Mouse (Mus musculus): ENCODE data around the gene Atg7. TPM values are rescaled to one million over a fixed set of nuclear protein-coding genes. Genes with fewer than 3 reads are reported as not detected.

Gene Atg7
- total and polyA plus RNA-seq, 2 experiments, result 18.8 to 31.7 TPM

DNA sequence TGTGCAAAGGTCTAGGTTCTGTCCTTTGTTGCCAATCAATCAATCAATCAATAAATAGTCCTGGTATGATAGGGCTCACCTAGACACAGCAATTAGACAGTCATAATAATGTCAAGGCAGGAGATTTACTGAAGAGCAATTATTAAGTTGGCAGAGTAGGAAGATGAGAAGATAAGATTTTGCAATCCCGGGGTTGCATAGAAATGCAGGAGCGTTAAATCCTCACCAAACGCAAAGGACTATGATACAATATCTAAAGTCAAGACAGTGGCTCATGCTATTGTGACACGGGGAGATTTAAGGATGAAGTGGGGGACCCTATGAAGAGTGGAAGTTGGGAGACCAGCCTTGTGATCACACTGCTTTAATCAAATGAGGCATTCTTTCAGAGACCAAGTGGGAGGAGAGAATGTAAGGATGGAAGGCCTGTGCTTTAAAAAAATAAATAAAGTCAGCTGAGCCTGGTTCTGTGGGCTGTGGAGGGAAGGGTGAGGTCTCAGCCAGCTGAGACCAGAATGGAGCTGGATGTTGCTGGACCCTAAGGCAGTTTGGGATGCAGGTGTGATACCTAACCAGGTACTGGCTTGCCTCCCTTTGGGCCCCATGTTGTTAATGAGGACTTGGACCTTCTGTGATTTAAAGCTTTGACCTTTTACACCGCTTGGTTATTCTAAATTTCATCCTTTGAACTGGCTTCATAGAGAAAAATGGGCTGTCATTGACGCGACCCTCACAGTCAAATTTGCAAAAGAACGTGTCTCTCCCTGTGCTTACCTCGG lies 187.0 kb downstream of the Atg7 start:
- no peak for TF ChIP-seq POLR2A (IDR thresholded peaks at IDR 0.05; ENCODE audit: extremely low read depth, insufficient read depth, low read length)
- TF ChIP-seq CTCF (IDR thresholded peaks at IDR 0.05; ENCODE audit: low read depth, low read length), result no peak
- Histone ChIP-seq H3K27me3 (ENCODE audit: control insufficient read depth, insufficient read depth, low read length) (no peaks in the 10 kb centered on the region), H3K36me3 (ENCODE audit: control insufficient read depth, insufficient read depth, low read length) (no peaks in the 10 kb centered on the region), H3K4me3 (ENCODE audit: insufficient read depth, low read depth, low read length) (no peak overlapping the region), H3K79me2 (ENCODE audit: control insufficient read depth, insufficient read depth, low read length) (no peaks in the 10 kb centered on the region), H3K27ac (replicated peaks; ENCODE audit: insufficient read depth, low read depth, low read length) (no peak overlapping the region), H3K9ac (ENCODE audit: low read depth, low read length) (no peak overlapping the region), H3K4me1 (ENCODE audit: control insufficient read depth, insufficient read depth, low read length) (peaks cover 9% of the 10 kb centered on the region; the same call in 1 of the 2 replicates)
- peak; percentile 20 for DNase-seq (ENCODE audit: extremely low read depth, low read depth, low spot score)
- WGBS, result 73% methylated on average over 9 of the region's 9 CpGs

DNA sequence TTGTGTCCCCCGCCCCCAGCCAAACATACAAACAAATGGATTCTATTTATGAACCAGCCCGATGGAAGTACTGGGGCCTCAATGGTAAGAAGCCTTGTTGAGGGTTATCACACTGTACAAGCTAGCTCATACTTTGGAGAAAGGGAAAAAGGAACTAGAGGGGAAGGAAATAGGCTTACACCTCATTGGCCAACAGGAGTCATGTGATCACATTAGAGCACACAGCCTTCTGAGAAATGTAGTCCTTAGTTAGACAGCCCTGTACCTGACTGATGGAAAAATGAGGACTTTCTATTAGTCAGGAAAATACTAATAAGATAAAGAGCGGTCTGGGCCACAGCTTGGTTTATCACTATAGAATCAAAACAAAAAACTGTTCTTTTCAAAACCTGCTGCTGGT lies 188.9 kb downstream of the Atg7 start:
- no peaks in the 10 kb centered on the region for H3K27me3 ChIP-seq (ENCODE audit: control insufficient read depth, insufficient read depth, low read length)
- 91% methylated on average over 3 of the region's 3 CpGs for WGBS
- no peak overlapping the region for H3K27ac ChIP-seq (replicated peaks; ENCODE audit: insufficient read depth, low read depth, low read length)
- no peaks in the 10 kb centered on the region for H3K36me3 ChIP-seq (ENCODE audit: control insufficient read depth, insufficient read depth, low read length)
- no peaks in the 10 kb centered on the region for H3K79me2 ChIP-seq (ENCODE audit: control insufficient read depth, insufficient read depth, low read length)
- no peak for DNase-seq (ENCODE audit: extremely low read depth, low read depth, low spot score)
- H3K4me1 ChIP-seq (ENCODE audit: control insufficient read depth, insufficient read depth, low read length), result peaks cover 9% of the 10 kb centered on the region; the same call in 1 of the 2 replicates
- TF ChIP-seq POLR2A (IDR thresholded peaks at IDR 0.05; ENCODE audit: extremely low read depth, insufficient read depth, low read length) (no peak), CTCF (IDR thresholded peaks at IDR 0.05; ENCODE audit: low read depth, low read length) (no peak)
- H3K4me3 ChIP-seq (ENCODE audit: insufficient read depth, low read depth, low read length), result no peak overlapping the region
- H3K9ac ChIP-seq (ENCODE audit: low read depth, low read length), result no peak overlapping the region

DNA sequence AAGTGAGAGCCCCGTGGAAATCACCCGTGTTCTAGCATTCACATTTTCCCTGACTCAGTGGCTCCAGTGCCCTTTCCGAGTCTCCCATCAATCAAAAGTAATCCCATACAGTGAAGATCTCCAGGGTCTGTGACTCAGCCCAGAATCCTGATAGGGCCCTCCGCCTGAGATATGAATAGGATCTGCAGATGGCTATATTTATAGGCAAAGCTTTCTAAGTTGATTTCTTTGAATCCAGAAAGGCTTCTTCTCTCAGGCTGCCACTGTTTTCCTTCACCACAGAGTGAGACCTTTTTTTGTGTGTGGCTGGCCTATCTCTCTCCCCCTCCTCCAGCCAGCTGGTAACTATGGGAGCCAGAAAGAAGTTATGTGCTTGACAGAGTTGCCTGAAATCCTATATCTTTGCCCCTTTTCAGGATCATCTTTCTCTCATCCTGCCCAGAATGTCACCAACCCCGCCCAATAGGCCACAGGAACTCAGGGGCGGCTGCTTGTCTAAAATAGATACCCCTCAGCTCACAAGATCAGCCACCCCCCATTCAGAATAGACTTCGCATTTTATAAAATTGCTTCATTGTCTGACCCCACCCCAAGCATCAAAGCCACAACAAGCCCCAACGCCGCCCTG lies 190.3 kb downstream of the Atg7 start:
- no peaks in the 10 kb centered on the region for H3K36me3 ChIP-seq (ENCODE audit: control insufficient read depth, insufficient read depth, low read length)
- no peak overlapping the region for H3K9ac ChIP-seq (ENCODE audit: low read depth, low read length)
- no peaks in the 10 kb centered on the region for H3K27me3 ChIP-seq (ENCODE audit: control insufficient read depth, insufficient read depth, low read length)
- H3K27ac ChIP-seq (replicated peaks; ENCODE audit: insufficient read depth, low read depth, low read length), result peak overlapping the region; percentile 23; the same call in 1 of the 2 replicates
- no peak for DNase-seq (ENCODE audit: extremely low read depth, low read depth, low spot score)
- H3K4me1 ChIP-seq (ENCODE audit: control insufficient read depth, insufficient read depth, low read length), result peaks cover 9% of the 10 kb centered on the region; the same call in 1 of the 2 replicates
- no peak overlapping the region for H3K4me3 ChIP-seq (ENCODE audit: insufficient read depth, low read depth, low read length)
- no peaks in the 10 kb centered on the region for H3K79me2 ChIP-seq (ENCODE audit: control insufficient read depth, insufficient read depth, low read length)
- WGBS, result 84% methylated on average over 9 of the region's 9 CpGs
- TF ChIP-seq POLR2A (IDR thresholded peaks at IDR 0.05; ENCODE audit: extremely low read depth, insufficient read depth, low read length), result no peak
- TF ChIP-seq CTCF (IDR thresholded peaks at IDR 0.05; ENCODE audit: low read depth, low read length), result no peak

DNA sequence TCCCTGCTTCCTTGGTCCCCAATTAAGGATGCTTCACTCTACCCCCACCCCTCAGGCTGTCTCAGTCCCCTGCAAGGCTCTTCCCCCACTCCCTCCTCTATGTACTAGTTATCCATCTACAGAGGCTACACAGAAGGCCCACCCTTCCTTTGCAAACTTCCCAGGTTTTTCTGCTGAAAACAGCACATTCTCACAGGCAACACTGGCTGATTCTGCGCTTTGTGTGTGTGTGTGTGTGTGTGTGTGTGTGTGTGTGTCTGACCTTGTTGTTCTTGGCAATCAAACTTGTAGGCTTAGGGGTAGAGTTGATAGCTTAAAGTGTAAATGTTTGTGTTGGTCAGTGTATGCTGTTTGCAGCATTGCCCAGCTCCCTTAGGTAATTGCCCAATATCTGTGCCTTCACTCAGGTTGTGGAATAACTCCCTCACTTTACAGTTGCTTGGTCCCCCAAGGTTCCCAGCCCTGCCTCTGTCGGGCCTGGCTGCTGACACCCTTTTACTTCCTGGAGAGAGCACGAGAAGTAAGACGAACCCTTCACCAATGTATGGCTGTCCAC lies 191.0 kb downstream of the Atg7 start:
- Histone ChIP-seq H3K36me3 (ENCODE audit: control insufficient read depth, insufficient read depth, low read length) (no peaks in the 10 kb centered on the region), H3K79me2 (ENCODE audit: control insufficient read depth, insufficient read depth, low read length) (no peaks in the 10 kb centered on the region), H3K4me3 (ENCODE audit: insufficient read depth, low read depth, low read length) (no peak overlapping the region), H3K4me1 (ENCODE audit: control insufficient read depth, insufficient read depth, low read length) (peaks cover 9% of the 10 kb centered on the region; the same call in 1 of the 2 replicates), H3K9ac (ENCODE audit: low read depth, low read length) (no peak overlapping the region), H3K27ac (replicated peaks; ENCODE audit: insufficient read depth, low read depth, low read length) (peak overlapping the region; percentile 23; the same call in 1 of the 2 replicates), H3K27me3 (ENCODE audit: control insufficient read depth, insufficient read depth, low read length) (no peaks in the 10 kb centered on the region)
- no peak for TF ChIP-seq CTCF (IDR thresholded peaks at IDR 0.05; ENCODE audit: low read depth, low read length)
- no peak for TF ChIP-seq POLR2A (IDR thresholded peaks at IDR 0.05; ENCODE audit: extremely low read depth, insufficient read depth, low read length)
- WGBS, result 28% methylated on average over 4 of the region's 4 CpGs
- DNase-seq (ENCODE audit: extremely low read depth, low read depth, low spot score), result peak; percentile 76

DNA sequence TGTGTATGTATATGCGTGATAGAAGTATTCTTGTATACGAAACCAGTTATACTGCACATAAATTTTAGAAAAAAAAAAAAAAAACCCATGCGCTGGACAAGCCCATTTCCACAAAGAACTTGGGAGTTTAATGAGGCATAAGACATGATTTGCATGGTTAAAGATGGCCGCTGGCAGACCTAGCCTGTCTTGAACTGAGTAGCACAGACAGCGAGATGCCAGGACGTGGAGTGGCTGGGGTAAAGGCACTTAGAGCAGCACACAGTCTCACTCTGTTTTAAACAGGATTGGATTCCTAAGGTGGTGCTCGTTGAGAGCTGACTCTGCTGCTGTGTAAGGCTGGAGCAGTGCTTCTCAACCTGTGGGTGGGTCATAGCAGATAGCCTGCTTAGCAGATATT lies 192.4 kb downstream of the Atg7 start:
- Histone ChIP-seq H3K4me1 (ENCODE audit: control insufficient read depth, insufficient read depth, low read length) (peaks cover 9% of the 10 kb centered on the region; the same call in 1 of the 2 replicates), H3K79me2 (ENCODE audit: control insufficient read depth, insufficient read depth, low read length) (no peaks in the 10 kb centered on the region), H3K27me3 (ENCODE audit: control insufficient read depth, insufficient read depth, low read length) (no peaks in the 10 kb centered on the region), H3K27ac (replicated peaks; ENCODE audit: insufficient read depth, low read depth, low read length) (no peak overlapping the region), H3K4me3 (ENCODE audit: insufficient read depth, low read depth, low read length) (no peak overlapping the region), H3K9ac (ENCODE audit: low read depth, low read length) (no peak overlapping the region), H3K36me3 (ENCODE audit: control insufficient read depth, insufficient read depth, low read length) (no peaks in the 10 kb centered on the region)
- whole genome bisulfite sequencing, result 98% methylated on average over 7 of the region's 7 CpGs
- TF ChIP-seq CTCF (IDR thresholded peaks at IDR 0.05; ENCODE audit: low read depth, low read length), result no peak
- no peak for TF ChIP-seq POLR2A (IDR thresholded peaks at IDR 0.05; ENCODE audit: extremely low read depth, insufficient read depth, low read length)
- no peak for DNase-seq (ENCODE audit: extremely low read depth, low read depth, low spot score)
